Mouse (Mus musculus) heart, adult 2 months (tissue): ENCODE data around the gene Cd274. TPM values are rescaled to one million over a fixed set of nuclear protein-coding genes. Genes with fewer than 3 reads are reported as not detected.

Experiments
- DNase-seq, 2 experiments: peaks; one replicate each; pipeline ENCODE4 v3.0.0; 2021
- H3K27ac ChIP-seq: fragments of 200-600 bp; 2 replicates; pipeline ENCODE4 v1.8.1; 2022
- H3K27me3 ChIP-seq: fragments of 200-500 bp; 2 replicates; pipeline ENCODE4 v1.6.1; 2012; ENCODE audit warnings: mild to moderate bottlenecking, low read length, inconsistent platforms, mixed read lengths; ENCODE audit not compliant: control insufficient read depth, insufficient read depth
- H3K36me3 ChIP-seq: fragments of 200-500 bp; 2 replicates; pipeline ENCODE4 v1.6.1; 2012; ENCODE audit warnings: low read length, inconsistent platforms; ENCODE audit not compliant: control insufficient read depth, insufficient read depth
- H3K4me1 ChIP-seq: fragments of 200-500 bp; 2 replicates; pipeline ENCODE4 v1.6.1; 2011; ENCODE audit warnings: low read length; ENCODE audit not compliant: control insufficient read depth, insufficient read depth
- H3K4me3 ChIP-seq: fragments of 200-600 bp; 2 replicates; pipeline ENCODE4 v1.8.1; 2022
- H3K79me2 ChIP-seq: fragments of 200-500 bp; replicated peaks from 2 replicates; pipeline ENCODE4 v1.6.1; 2012; ENCODE audit warnings: mild to moderate bottlenecking, inconsistent platforms, low read length, moderate library complexity, mixed read lengths; ENCODE audit not compliant: control insufficient read depth, insufficient read depth
- H3K9ac ChIP-seq: fragments of 200-500 bp; 2 replicates; pipeline ENCODE4 v1.6.1; 2012; ENCODE audit warnings: low read depth, mild to moderate bottlenecking, control low read depth, inconsistent platforms, low read length, mixed read lengths
- CTCF ChIP-seq: fragments of 200-600 bp; IDR thresholded peaks from 2 replicates; pipeline ENCODE4 v1.8.1; 2022; ENCODE audit warnings: antibody characterized with exemption, mild to moderate bottlenecking, moderate library complexity
- EP300 ChIP-seq: fragments of 200-500 bp; IDR thresholded peaks from 2 replicates; pipeline ENCODE4 v1.6.1; 2011; ENCODE audit warnings: low read depth, low read length, control low read depth; ENCODE audit not compliant: insufficient read depth
- POLR2A ChIP-seq: fragments of 200-500 bp; IDR thresholded peaks from 2 replicates; pipeline ENCODE4 v1.6.1; 2011; ENCODE audit warnings: mild to moderate bottlenecking, low read depth, low read length, control low read depth; ENCODE audit not compliant: insufficient read depth
- WGBS: fragments of 180-500 bp; shearing (Covaris S2); methylation state at CpG from one replicate; pipeline ENCODE4 v1.1.7; 2018; 5-methylcytosine and 5-hydroxymethylcytosine counted together
- intact Hi-C: fragments of 180-260 bp; cut with DNase I; formaldehyde crosslinking; loops from one replicate; pipeline ENCODE4 v1.15.1; 2025
- polyA plus RNA-seq: library from polyadenylated mRNA; depleted of rRNA; stranded (reverse); fragments of >200 nt; gene quantifications from 2 replicates; pipeline ENCODE4 v1.2.3, GENCODE M21; 2012; rRNA removed
- total RNA-seq, 2 experiments: library from RNA; stranded (reverse); gene quantifications; 2 replicates each; pipeline ENCODE4 v1.2.3; 2021

Gene Cd274
- total and polyA plus RNA-seq, 3 experiments: 1.8 to 5.4 (median 4.3) TPM

- H3K4me3 ChIP-seq: no peak overlapping the region
- no peaks in the 10 kb centered on the region for H3K27me3 ChIP-seq
- no peak overlapping the region for H3K9ac ChIP-seq
- TF ChIP-seq POLR2A (no peak), EP300 (no peak), CTCF (no peak)
- no peaks in the 10 kb centered on the region for H3K36me3 ChIP-seq
- H3K79me2 ChIP-seq: no peaks in the 10 kb centered on the region
- H3K4me1 ChIP-seq: no peaks in the 10 kb centered on the region
- no peak for DNase-seq
- intact Hi-C loops: no loop called here
- no peak overlapping the region for H3K27ac ChIP-seq
- WGBS: 89% methylated on average over 3 of the region's 3 CpGs
These were observed 63.3 kb downstream of the Cd274 start for GRCm38 (mm10) chr19:29430516-29430915.

DNA sequence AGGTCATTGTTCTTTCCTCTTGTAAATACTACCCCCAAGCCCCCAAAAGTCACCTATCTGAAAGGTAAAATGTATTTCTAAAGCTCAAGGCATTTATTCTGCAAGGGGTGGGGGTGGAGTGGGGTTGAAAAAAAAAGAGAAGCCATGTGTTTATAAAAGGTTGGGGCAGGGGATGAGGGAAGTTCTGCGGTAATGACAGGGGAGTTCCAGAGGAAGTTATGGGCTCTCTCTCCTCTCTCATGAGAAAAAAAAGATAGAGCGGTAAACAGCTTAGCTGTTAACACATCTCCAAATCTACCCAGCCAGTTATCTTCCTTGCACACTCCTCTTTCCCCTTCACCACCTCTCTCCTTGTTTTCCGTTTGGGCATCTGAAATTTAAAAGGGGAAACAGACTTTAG, 63.7 kb downstream of the Cd274 start:
- intact Hi-C loops: no loop called here
- no peak overlapping the region for H3K9ac ChIP-seq
- H3K79me2 ChIP-seq: no peaks in the 10 kb centered on the region
- H3K27me3 ChIP-seq: no peaks in the 10 kb centered on the region
- H3K4me1 ChIP-seq: no peaks in the 10 kb centered on the region
- no peak for TF ChIP-seq CTCF
- TF ChIP-seq EP300: no peak
- no peak for TF ChIP-seq POLR2A
- no peak for DNase-seq
- 41% methylated on average over 3 of the region's 3 CpGs for WGBS
- H3K36me3 ChIP-seq: no peaks in the 10 kb centered on the region
- H3K27ac ChIP-seq: no peak overlapping the region
- no peak overlapping the region for H3K4me3 ChIP-seq

DNA sequence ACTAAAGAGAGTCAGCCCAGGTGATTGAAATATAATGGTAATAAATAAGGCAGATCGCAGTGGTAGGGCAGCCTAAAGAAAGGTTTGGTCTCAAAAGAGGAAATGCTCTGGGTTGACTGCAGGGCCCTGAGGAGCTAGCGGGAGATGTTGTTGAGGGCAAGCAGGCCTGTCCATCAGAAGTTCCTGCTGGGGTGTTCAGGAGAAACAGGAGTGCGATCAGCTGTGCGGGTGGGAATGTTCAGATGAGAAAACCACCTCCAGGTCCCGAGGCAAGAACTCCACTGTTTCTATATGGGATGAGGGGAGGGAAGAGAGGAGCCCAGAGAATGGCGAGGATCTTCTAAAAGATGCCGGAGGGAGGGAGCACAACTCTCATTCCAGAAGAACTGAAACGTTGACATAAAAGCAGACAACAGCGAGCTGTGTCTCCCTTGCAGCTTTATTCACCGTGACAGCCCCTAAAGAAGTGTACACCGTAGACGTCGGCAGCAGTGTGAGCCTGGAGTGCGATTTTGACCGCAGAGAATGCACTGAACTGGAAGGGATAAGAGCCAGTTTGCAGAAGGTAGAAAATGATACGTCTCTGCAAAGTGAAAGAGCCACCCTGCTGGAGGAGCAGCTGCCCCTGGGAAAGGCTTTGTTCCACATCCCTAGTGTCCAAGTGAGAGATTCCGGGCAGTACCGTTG, 69.7 kb downstream of the Cd274 start:
- Histone ChIP-seq H3K9ac (no peak overlapping the region), H3K4me3 (no peak overlapping the region), H3K36me3 (no peaks in the 10 kb centered on the region; the same call in 1 of the 2 replicates), H3K27me3 (no peaks in the 10 kb centered on the region), H3K79me2 (no peaks in the 10 kb centered on the region), H3K27ac (no peak overlapping the region), H3K4me1 (peaks cover 7% of the 10 kb centered on the region)
- TF ChIP-seq CTCF (no peak), EP300 (no peak), POLR2A (no peak)
- intact Hi-C loops: no loop called here
- DNase-seq: no peak
- 87% methylated on average over 18 of the region's 18 CpGs for WGBS

Other genes with a start within 250 kb of the Cd274 start
- gene Jak2, start 115.6 kb upstream of the Cd274 start, total RNA-seq: 10 to 100 TPM; 17.8 to 19.5 TPM
- 4.3 and 9.1 TPM in 2 replicates for gene Jak2, start 115.6 kb upstream of the Cd274 start, polyA plus RNA-seq
- under 1 TPM in 1 of 2 experiments, not detected in 1; 0.73 TPM for gene Insl6, start 42.1 kb upstream of the Cd274 start, total RNA-seq
- gene Insl6, start 42.1 kb upstream of the Cd274 start, polyA plus RNA-seq: 0.26 and 0.39 TPM in 2 replicates
- gene Rln1, start 32.8 kb upstream of the Cd274 start, total RNA-seq: not detected
- gene Rln1, start 32.8 kb upstream of the Cd274 start, polyA plus RNA-seq: not detected in 2 replicates
- gene Plgrkt, start 65 bp upstream of the Cd274 start, total RNA-seq: 10 to 100 TPM; 22.9 to 28.1 TPM
- gene Plgrkt, start 65 bp upstream of the Cd274 start, polyA plus RNA-seq: 29.9 and 36.4 TPM in 2 replicates
- gene Pdcd1lg2, start 43.5 kb downstream of the Cd274 start, total RNA-seq: not detected
- 0.14 TPM in 1 of 2 replicates, not detected in the other for gene Pdcd1lg2, start 43.5 kb downstream of the Cd274 start, polyA plus RNA-seq
- gene Ric1, start 154.8 kb downstream of the Cd274 start, total RNA-seq: 10 to 100 TPM; 16.9 to 20.6 TPM
- gene Ric1, start 154.8 kb downstream of the Cd274 start, polyA plus RNA-seq: 9.2 and 15.0 TPM in 2 replicates